Mouse (Mus musculus) urinary bladder, postnatal 0 days (tissue): ENCODE results near the gene Hnrnpdl. TPM values are rescaled to one million over a fixed set of nuclear protein-coding genes. Genes with fewer than 3 reads are reported as not detected.

Experiments
- polyA plus RNA-seq: library from polyadenylated mRNA; unstranded; fragments of >200 nt; fragmentation: Nextera tagmentation; extraction: Ambion mirVana; gene quantifications from 2 replicates; pipeline ENCODE4 v1.2.1, GENCODE M21; 2015

The Hnrnpdl gene
- polyA plus RNA-seq = 60.2 and 64.3 TPM in 2 replicates

DNA sequence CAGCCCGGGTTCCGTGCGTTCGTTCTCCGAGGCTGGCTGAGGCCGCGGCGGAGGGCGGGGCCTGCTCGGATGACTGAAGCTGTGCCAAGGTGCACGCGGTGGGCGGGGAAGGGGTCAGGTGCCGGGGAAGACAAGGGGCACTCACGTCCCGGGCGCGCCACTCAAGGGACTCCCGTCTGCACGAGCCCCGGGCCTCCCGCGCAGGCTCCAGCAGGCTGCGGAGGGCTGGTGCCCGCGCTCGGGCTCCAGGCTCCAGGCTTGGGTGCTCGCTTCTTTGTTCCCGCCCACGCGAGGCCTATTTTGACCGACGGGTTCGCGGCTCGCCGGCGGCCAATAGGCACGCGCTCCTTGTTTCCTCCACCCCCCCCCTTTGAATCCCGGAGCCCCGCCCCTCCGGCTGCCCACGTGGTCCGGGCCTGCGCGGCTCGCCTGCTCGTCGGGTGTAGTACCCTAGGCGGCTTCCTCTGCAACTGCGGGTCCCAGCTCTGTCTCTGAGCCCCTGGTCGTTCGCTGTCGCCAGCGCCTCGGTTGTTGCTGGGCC is at the start of gene Hnrnpdl, which contains the start of gene Enoph1:
Gene Hnrnpdl, minus strand, starts transcription at position 63 of the 541 bp plus-strand sequence.
Gene Enoph1, plus strand, starts transcription at position 384 of the 541 bp plus-strand sequence.

Other genes with a start within 250 kb of the Hnrnpdl start
- gene Vamp9, start 133.4 kb downstream of the Hnrnpdl start, polyA plus RNA-seq = 0.34 and 0.40 TPM in 2 replicates
- 45.4 and 60.1 TPM in 2 replicates for gene Hnrnpd, start 60.7 kb downstream of the Hnrnpdl start, polyA plus RNA-seq
- gene 4930524J08Rik, start 60.6 kb downstream of the Hnrnpdl start, polyA plus RNA-seq = 1.4 and 2.7 TPM in 2 replicates
- 24.5 and 24.8 TPM in 2 replicates for gene Enoph1, start 321 bp upstream of the Hnrnpdl start, polyA plus RNA-seq
- gene Tmem150c, start 120.1 kb upstream of the Hnrnpdl start, polyA plus RNA-seq = 0.73 and 0.81 TPM in 2 replicates